Mouse (Mus musculus): ENCODE data around the gene Sypl2.
"Not testable (repeated sequence)": the region's sequence is repeated elsewhere in the genome, so short reads cannot be mapped to it uniquely, and the experiment has no call there.

Sypl2 gene

DNA sequence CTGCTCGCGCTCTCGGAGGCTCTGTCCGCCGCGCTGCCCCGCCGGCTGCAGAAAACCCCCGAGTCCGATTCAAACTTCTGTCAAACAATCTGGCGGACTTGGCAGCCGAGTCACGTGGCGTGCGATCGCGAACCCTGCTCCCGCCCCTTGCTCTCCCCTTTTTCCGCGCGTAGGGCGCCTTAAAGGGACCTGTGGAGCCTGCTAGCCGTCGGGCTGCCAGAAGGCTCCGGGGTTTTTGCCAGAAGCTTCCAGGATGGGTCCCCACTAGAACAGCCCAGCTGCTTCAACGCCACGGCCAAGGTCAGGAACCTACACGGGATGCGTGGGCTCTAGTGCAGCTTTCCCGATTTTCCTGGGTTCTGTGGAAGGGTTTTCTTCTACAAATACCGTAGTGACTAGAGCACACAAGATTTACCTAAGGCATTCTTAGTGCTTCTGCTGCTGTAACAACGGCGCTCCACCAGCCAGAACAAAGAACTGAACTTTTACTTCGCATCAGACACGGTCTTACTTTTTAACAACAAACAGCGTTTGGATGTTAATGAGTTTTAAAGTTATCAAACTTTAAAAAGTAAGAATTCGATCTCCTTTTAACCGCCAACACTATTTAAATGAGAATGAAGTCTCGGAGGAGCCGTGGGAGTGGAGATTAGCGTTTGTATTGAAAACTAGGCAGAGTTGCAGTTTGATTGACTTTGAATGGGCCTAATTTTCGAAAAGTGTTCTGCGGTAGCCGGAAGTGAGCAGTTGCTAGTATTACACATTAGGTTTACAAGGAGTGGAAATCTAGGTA, at the start of gene Sypl2:
Sypl2 (minus strand) TSS at position 91 of the 793 bp plus-strand sequence.
- DNase-seq: peak; percentile 25 to 51

DNA sequence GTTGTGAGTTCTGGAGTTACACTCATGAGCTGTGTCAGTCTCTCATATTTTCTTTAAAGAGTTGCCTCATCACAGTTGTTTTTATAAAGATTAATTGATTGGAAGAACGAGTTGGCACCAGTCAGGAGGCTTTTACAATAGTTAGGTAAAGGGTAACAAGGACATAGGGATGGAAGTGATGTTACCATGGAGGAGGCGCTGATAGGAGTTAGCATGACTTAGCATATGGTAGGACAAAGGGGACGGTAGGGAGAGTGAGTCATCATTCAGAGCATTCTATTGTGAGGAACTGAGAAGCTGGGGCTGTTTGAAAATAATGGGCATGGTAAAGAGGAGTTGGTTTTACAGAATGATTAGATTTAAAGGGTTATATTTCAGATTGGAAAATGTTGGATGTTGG, 32.9 kb upstream of the Sypl2 start:
- no peak for DNase-seq

DNA sequence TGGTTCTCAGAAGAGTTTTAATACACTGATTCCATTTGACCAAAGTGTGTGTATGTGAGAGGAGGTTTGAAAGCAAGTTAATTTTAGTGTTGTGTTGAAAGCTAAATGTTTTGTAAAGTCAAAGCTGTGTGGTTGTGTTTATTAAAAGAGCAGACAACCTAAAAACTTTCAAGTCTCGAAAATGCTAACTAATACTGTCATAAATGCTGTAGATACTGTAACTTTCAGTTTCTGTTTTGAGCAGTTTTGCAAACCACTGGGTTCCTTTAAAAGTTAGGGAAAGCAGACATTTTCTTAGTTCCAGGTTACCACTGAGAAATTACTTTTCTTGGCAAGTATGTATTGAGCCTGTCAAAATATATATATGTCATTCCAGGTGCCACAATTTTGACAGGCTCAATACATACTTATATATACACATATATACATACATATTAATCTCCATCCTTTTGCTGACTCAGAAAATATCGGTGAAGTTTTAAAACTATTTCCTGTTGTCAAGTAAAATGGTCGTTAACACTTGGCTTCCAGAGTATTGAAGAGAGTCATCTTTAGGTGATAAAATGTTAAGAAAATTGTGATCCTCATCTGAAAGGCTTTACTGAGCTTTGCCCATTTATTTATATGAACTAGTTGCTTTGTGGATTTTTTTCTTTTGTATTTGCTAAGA, 31.5 kb upstream of the Sypl2 start:
- no peak for DNase-seq

DNA sequence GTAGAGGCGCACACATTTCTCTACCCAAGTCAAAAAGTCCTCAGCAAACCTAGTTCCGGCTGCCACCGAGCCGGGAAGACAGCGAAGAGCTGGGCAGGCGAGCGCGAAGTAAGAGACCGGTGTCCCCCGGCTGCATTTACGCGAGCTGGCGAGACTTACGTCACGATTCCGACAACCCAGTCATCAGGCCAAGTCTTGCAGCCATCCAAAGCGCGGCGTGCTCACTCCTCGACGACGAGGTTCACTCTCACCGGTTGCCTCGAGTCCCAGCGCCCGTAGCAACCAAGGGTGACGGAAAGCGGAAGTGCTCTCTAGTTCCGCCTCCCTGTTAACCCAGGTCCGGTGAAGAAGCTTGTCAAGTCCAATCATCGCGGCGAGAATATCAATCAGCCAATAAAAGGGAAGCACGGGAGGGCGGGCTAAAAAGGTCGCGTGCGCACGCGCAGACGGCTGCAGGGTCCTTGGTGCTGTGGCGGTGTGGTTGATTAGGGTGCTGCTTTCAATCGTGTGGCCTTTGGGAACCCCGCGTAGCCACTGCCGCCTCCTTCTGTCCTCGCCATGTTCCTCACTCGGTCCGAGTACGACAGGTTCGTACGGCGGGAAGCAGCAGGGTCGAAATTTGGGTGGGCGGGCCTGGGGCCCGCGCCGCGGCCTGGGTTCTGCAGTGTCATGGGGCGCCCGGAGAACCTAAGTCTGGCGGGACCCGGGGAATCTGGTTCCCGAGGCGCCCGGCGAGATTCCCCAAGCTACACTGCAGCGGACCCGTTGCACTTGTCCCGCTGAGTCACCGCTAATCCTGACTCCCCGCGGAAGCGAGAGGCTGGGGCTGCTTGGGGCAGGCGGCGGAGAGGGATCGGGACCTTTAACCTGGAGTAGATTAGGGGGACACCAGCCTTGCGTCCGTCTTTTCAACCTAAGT, 30.5 kb upstream of the Sypl2 start, which contains the start of gene Psma5:
Psma5 (plus strand) TSS at position 208 of the 919 bp plus-strand sequence.
- peak; percentile 97 for DNase-seq

DNA sequence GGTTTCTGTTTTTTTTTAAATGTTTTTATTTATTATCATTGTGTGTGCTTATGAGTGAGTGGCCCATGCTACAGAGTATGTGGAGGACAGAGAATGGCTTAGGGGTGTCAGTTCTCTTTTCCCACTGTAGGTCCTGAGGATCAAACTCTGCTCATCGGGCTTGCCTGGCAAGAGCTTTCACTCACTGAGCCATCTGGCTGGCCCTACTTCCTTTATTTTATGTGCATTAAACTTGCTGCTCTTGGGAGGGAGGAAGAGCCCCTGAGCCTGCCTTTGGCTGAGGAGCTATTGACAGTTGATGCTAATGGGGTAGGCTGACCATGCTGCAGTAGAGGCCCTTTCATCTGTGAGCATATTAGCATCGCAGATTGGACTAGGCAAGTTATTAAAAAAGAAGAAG, 20.4 kb upstream of the Sypl2 start:
- no peak for DNase-seq

DNA sequence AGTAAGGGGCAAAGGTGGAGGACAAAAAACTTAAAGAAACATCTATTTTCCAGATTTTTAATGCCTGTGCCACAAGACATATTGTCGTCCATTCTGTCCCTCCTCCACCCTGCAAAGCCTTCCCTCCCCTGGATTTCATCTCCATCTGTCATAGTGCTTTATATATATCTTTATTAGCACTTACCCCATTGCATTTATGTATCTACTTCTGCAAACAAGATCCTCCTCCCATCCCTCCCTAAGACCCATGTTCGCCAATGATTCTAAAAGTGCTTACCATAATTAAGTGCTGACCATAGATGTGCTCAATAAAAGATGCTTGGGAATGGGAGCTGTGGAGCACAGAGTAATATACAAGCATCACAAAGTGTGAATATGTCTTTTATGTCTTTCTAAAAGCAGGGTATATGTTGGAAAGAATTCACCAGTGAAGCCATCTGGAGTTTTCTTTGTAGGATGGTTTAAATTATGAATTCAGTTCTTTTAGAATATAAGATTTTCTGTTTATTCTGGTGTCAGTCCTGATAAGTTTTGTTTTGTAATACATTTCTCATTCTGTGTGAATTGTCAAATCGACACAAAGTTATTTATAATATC, 14.9 kb upstream of the Sypl2 start:
- DNase-seq: no peak

DNA sequence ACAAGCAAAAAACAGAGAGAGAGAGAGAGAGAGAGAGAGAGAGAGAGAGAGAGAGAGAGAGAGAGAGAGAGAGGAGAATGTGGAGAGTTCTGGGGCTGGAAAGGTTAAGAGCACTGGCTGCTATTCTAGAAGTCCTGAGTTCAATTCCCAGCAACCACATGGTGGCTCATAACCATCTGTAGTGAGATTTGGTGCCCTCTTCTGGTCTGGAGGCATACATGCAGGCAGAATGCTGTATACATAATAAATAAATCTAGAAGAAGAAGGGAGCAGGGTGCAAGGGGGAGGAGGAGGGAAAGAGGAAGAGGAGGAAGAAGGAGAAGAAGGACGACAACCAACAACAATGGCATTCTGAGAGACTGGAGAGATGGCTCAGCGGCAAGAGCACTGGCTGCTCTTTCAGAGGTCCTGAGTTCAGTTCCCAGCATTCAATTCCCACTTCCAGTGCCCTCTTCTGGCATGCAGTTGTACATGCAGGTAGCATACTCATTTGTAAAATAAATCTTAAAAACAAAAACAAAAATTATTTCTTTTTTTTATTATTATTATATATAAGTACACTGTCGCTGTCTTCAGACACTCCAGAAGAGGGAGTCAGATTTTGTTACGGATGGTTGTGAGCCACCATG, 11.1 kb upstream of the Sypl2 start:
- not testable (repeated sequence) for DNase-seq

DNA sequence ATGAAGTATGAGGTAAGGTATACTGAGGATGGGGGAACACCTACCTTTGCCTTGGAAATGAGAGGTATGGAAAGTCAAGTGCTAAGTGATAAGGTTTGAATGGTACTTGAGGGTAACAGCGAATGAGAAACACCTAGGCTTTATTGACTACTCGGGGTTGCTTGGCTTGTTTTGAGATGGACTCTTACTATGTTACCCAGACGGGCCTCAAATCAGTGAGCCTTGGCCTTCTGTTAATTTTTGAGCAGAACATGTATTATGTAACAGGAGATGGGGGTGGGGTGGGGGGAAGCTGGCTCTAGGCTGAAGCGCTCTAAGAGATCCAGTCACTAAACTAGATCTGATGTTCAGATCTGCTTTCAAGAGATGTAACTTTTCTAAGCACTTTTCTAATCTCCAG, 5.2 kb upstream of the Sypl2 start:
- DNase-seq: no peak

DNA sequence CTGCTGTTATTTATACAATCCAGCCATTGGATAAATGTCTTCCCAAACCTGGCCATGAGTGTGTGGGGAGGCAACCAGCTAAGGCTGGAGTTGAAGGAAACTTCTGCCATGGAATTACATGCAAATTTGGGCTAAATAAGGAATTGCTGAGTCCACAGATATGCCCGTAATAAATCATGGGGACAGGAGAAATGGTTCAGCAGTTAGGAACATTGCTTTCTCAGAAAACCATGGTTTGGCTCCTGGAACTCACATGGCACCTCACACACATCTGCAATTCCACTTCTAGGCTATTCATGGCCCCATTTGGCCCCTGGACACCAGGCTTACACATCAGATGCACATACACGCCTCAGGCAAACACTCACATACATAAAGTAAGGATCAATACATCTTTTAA, 1.1 kb upstream of the Sypl2 start:
- DNase-seq: no peak

DNA sequence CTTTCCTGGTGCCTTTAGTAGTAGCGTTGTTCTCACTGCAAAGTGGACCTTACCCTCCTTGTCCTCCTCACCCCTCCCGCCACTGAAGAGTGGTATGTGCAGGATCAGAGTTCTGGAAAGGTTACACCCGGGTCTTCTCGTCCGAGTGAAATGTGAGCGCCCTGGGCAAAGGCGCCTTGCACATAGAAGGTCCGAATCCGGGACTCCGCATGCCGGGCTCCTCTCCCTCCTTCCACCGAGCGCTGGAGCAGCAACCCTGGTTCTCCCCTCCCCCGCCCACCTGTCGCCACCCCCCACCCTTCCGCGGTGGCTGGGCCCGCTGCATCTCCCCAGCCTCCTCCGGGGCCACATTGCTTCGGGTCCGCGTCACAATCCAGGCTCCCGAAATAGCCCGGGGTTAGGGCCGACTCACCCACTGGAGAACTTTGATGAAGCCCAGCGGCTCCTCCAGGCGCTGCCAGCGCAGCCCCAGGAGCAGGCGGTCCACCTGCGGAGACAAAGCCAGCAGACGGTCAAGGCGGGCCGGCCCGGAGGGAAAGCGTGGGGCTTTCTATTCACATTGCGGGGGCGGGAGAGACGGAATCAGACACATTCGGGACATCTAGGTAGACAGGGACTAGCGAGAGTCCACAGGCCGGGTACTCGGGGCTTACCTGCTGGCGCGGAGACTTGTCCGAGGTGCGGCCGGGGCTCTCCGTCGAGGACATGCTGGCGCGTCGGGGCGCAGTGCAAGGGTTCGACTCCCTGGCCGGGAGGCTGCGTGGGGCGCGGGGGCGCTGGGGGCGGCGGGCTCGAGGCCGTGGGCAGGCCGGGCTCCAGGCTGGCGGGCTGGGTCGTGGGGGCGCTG, 514 bp downstream of the Sypl2 start:
- DNase-seq: peak; percentile 20

DNA sequence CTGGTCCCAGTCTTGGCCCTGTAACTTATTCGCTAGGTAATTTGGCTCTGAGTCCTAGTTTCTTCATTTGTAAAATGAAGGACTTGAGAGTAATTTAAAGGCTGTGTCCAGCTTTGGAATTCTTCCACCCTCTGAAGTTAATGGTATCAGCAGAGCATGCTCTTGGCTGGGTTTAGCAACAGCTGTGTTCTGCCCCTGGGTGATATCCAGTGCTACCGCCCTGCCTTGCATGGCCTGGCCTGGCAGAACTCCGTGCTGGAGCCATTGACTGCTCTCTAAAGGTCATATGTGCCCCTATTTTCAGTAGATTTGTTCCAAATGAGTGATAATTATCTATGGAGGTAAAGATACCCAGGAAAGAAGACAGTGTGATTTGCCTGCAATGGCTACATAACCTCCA, 5.8 kb downstream of the Sypl2 start:
- DNase-seq: no peak

DNA sequence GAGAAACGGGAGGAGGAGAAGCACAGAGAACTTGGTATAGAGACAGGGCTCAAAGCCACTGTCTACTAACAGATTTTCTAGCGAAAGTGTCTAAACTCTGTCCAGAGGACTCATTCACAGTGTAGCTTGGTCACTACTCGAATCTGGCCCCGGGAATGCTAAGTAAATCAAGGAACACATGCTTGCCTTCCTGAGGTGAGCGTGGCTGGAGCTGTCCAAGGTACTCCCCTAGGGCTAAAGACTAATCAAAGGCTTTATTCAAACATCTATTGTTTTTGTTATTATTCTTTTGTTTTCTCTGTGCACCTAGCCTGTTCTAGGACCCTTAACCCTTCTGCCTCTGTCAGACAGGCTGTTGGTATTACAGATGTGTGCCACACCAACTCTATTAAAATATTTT, 11.7 kb downstream of the Sypl2 start:
- DNase-seq: no peak

DNA sequence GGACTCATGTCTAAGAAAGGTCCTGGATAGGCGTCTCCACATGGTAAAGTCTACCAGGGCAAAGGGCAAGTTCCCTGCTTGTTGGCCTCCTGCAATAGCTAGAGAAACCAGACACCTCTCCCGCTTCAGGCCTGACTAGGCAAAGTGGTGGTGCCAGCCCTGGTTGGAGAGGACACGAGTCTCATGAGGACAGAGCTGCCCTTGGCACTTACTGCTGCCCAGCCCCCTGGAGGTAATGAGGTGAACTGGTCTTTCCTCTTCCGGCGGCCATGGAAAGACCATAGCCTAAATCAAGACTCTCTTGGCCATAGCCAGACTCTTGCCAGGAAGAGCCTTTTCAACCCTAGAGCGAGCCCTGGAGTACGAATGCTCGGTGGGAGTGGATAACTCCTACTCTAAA, 14.0 kb downstream of the Sypl2 start:
- DNase-seq: peak; percentile 43 to 58

DNA sequence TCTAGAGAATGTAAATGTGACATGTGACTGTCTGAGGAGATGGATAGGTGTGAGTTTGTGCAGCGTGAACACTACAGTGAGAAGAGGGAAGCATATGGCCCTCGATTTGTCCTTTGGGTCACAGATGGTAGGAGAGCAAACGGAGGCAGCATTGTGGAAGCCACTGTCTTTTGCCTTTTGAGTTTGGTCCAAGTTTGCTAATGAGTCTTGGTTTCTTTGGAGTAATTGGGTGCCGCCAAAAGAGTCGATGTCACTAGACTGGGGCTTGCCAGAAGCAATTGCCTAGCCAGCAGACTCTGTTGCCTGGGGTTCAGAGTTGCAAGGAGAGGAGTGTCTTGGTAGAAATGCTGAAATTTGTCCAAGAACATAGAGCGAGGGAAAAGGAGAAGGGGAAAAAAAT, 14.6 kb downstream of the Sypl2 start:
- peak; percentile 52 to 64 for DNase-seq

DNA sequence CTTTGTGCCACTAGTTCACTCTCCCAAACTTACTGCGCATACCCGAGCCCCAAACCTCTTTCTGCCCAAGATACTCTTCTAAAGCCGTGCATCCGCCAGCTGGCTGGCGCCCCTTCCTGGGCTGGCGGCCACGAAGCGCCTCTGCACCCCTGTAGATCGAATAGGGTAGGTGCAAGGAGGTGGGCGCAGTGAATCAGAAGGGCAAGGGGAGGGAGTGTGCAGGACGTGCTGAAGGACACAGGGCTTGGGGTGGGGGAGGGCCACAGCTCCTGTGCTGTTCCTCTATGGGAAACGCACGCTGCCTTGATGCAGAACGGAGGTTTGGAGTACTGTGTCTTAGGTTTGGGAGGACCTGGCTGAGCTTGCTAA, 15.7 kb downstream of the Sypl2 start, which contains the start of gene Atxn7l2:
Atxn7l2 (minus strand) TSS at position 164 of the 369 bp plus-strand sequence.
- peak; percentile 87 to 91 for DNase-seq

DNA sequence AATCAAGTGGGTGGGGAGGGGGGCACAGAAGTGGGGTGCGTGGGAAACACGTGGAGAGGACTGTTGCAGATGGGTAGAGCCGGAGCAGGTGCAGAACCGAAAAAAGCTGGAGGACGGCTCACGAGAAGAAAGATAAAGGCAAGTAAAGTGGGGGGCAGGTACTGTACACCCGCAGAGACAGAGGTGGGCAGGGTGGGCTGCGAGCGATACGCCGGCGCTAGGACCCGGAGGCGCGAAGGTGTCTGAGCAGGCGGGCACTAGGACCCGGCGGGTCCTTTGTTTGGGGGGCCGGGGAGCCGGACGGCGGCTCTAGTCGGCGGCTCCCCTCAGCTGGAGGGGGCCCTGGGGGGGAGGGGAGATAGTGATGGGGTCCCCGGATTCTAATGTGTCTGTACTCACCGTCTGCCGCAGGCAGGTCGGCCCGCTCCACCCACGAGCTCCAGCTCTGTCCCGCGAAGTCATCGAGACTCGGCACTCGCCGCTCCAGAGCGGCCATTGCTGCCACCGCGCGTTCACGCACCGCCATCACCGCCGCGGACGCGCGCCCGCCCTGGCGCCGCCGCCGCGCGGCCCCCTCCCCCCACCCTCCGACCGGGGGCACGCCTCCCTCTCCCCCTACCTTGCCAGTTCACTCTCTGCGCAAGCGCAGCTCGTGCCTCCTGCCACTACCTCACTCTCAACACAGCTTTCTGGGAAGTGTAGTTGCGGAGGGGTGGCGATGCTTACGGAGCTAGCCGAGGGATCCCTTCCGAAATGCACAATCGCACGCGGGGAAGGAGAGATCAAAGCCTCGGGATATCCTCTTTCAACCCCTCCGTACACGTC, 16.3 kb downstream of the Sypl2 start:
- peak; percentile 95 to 96 for DNase-seq

DNA sequence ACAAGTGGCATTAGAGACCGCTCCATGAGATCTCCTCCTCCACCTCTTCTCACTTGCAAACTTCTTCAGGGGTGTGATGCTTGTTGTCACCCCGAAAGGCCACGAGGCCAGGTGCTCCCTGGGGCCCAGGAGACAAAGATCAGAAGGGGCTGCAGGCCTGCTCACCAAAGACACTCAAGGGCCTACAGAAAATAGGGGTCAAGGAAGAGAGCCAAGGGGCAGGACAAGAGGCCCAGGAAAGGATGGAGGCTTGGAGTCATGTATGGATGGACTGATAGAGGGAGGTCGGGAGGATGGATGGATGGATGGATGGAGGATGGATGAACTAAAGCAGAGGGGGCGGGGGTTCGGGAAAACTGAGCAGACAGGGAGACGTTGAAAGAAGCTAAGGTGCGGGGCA, 16.9 kb downstream of the Sypl2 start:
- peak; percentile 49 to 60 for DNase-seq

DNA sequence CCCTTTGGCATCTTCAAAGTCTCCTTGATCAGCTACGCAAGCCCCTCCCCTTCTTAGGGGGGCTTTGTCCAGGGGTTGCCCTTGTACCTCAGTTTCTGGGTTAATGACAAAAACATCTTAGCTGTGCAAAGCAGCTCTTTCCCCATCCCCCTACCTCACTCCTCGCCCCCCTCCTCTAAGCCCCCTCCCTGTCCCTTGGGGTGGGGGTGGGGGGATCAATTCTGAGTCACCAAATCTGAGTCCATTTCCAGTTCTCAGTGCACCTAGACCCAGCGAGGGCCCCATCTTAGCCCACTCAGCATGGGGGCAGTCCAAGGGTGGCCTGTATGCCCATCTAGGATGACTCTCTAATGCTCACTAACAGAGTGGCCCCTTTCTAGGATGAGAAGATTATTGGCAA, 17.4 kb downstream of the Sypl2 start:
- DNase-seq: peak in 1 of 2 experiments; percentile 30

DNA sequence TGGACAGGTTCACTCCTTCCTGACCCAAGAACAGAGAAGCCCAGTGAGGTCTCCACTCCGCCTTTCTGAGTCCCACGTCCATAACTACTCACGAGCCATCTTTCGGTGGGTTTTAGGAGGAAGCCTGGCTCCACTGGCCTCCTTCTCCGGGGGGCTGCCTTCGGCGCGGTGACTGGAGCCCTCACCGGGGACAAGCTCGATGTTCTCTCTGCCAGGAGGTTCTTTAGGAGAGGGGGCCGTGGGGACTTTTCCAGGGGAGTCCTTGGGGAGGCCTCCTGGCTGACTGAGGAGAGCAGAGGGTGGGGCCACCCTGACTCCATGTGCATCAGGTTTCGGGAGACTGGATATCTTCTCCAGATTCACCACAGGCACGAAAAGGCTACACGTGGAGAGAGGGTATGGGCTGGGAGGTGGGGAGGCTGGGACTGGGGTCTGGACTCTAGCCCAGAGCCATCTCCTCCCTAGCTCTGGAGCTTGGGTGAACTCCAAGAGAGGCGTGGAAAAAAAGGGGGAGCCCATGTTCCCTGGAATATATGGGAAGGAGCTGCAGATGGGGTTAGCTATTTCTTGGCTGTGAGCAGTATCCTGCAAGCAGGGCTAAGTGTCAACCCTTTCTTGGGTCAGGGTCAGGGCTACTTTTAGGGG, 19.6 kb downstream of the Sypl2 start:
- DNase-seq: peak; percentile 59 to 64

DNA sequence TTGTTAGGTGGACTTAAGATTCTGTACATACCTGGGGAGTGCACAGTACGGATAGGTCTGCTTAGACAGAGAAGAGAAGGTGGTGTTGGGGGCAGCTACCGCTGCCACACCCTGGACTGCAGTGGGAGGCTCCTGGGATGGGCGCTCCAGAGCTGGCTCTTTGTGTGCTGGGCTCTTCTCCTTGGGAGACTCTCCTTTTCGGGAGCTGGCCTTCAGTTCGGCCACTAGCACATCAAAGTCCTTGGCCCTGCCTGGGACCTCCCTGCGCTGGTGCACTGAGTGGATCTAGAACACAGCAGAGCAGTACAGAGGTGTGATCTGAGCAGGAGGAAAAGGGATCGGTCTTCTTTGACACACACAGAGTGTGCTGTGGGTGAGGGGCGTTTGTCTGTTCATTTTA, 20.8 kb downstream of the Sypl2 start:
- no peak for DNase-seq

Measured in cerebellum, postnatal 14 days (tissue).